Mouse (Mus musculus): ENCODE results near the gene Met.
A peak's percentile ranks its signal among the peaks of the same experiment; 100 is the strongest.

The Met gene

GRCm38 (mm10) chr6:17492062-17492461 lies 28.5 kb downstream of the Met start:
- DNase-seq: no peak

GRCm38 (mm10) chr6:17495413-17495812 lies 31.8 kb downstream of the Met start:
- DNase-seq: no peak

GRCm38 (mm10) chr6:17497366-17497765 lies 33.8 kb downstream of the Met start:
- DNase-seq: no peak

GRCm38 (mm10) chr6:17498801-17499200 lies 35.2 kb downstream of the Met start:
- DNase-seq: no peak

- no peak for DNase-seq
Measured at GRCm38 (mm10) chr6:17501440-17501839, 37.8 kb downstream of the Met start.

GRCm38 (mm10) chr6:17502311-17502710 lies 38.7 kb downstream of the Met start:
- DNase-seq: no peak

GRCm38 (mm10) chr6:17503724-17504123 lies 40.1 kb downstream of the Met start:
- no peak for DNase-seq

GRCm38 (mm10) chr6:17505530-17505929 lies 41.9 kb downstream of the Met start:
- no peak for DNase-seq

- no peak for DNase-seq
Measured at GRCm38 (mm10) chr6:17506831-17507230, 43.2 kb downstream of the Met start.

GRCm38 (mm10) chr6:17508184-17508583 lies 44.6 kb downstream of the Met start:
- no peak for DNase-seq

- no peak for DNase-seq
Measured at GRCm38 (mm10) chr6:17508604-17509372, 45.2 kb downstream of the Met start.

GRCm38 (mm10) chr6:17513381-17513780 lies 49.8 kb downstream of the Met start:
- DNase-seq: no peak

GRCm38 (mm10) chr6:17515775-17516460 lies 52.3 kb downstream of the Met start:
- no peak for DNase-seq

- no peak for DNase-seq
Measured at GRCm38 (mm10) chr6:17521901-17522717, 58.5 kb downstream of the Met start.

- no peak for DNase-seq
Measured at GRCm38 (mm10) chr6:17522917-17523316, 59.3 kb downstream of the Met start.

- DNase-seq: no peak
Measured at GRCm38 (mm10) chr6:17529490-17530269, 66.1 kb downstream of the Met start.

GRCm38 (mm10) chr6:17541615-17542014 lies 78.0 kb downstream of the Met start:
- no peak for DNase-seq

GRCm38 (mm10) chr6:17542383-17542782 lies 78.8 kb downstream of the Met start:
- peak; percentile 6 to 43 for DNase-seq

- no peak for DNase-seq
Measured at GRCm38 (mm10) chr6:17545480-17545879, 81.9 kb downstream of the Met start.

GRCm38 (mm10) chr6:17546341-17546740 lies 82.7 kb downstream of the Met start:
- no peak for DNase-seq

GRCm38 (mm10) chr6:17546825-17547224 lies 83.2 kb downstream of the Met start:
- DNase-seq: no peak

- DNase-seq: no peak
Measured at GRCm38 (mm10) chr6:17548786-17549185, 85.2 kb downstream of the Met start.

GRCm38 (mm10) chr6:17549645-17550044 lies 86.0 kb downstream of the Met start:
- DNase-seq: no peak

Data from spleen, adult 18-20 months (tissue).